Mouse (Mus musculus) olfactory bulb, adult 2 months (tissue): ENCODE measurements around the gene Nlrx1.

Source experiments
- CTCF ChIP-seq: fragments of 200-500 bp; IDR thresholded peaks from 2 replicates; pipeline ENCODE4 v1.5.1; 2012; ENCODE audit warnings: low read depth, mild to moderate bottlenecking, low read length, moderate library complexity; ENCODE audit not compliant: insufficient read depth
- POLR2A ChIP-seq: fragments of 200-500 bp; IDR thresholded peaks from 2 replicates; pipeline ENCODE4 v1.6.1; 2012; ENCODE audit warnings: mild to moderate bottlenecking, low read depth, low read length, moderate library complexity; ENCODE audit not compliant: insufficient read depth

DNA sequence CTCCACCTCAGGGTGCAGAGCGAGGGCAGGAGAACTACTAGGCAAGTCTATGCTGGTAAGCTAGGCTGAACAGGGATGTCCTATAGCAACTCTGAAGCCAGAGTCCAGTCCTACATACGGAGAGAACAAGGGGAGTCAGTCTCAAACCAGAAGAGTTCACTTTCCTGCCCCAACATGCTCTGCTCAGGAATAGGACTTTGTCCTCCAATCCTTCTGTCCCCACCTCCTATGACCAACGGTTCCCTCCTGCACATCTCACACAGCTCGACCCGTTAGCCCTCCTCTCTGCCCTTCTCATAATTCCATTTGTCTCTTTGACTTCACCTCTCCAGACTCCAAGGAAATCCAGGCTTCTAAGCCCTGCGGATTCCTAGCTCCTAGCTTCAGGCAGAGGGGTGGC is 20.5 kb downstream of the Nlrx1 start:
- TF ChIP-seq CTCF = no peak
- no peak for TF ChIP-seq POLR2A
